Mouse (Mus musculus): ENCODE data around the gene Egfl7. TPM values are rescaled to one million over a fixed set of nuclear protein-coding genes. Genes with fewer than 3 reads are reported as not detected.
A peak's percentile ranks its signal among the peaks of the same experiment; 100 is the strongest.

The Egfl7 gene
- total RNA-seq, 2 experiments from 2014 or later = 73.5 to 83.0 TPM

- intact Hi-C loops (cut with DNase I) = no loop called here
- no peak for DNase-seq (ENCODE audit: extremely low spot score in 1 of 2, low spot score in 2 of 2)
Measured at GRCm38 (mm10) chr2:26628792-26629437, 49.1 kb downstream of the Egfl7 start.

DNA sequence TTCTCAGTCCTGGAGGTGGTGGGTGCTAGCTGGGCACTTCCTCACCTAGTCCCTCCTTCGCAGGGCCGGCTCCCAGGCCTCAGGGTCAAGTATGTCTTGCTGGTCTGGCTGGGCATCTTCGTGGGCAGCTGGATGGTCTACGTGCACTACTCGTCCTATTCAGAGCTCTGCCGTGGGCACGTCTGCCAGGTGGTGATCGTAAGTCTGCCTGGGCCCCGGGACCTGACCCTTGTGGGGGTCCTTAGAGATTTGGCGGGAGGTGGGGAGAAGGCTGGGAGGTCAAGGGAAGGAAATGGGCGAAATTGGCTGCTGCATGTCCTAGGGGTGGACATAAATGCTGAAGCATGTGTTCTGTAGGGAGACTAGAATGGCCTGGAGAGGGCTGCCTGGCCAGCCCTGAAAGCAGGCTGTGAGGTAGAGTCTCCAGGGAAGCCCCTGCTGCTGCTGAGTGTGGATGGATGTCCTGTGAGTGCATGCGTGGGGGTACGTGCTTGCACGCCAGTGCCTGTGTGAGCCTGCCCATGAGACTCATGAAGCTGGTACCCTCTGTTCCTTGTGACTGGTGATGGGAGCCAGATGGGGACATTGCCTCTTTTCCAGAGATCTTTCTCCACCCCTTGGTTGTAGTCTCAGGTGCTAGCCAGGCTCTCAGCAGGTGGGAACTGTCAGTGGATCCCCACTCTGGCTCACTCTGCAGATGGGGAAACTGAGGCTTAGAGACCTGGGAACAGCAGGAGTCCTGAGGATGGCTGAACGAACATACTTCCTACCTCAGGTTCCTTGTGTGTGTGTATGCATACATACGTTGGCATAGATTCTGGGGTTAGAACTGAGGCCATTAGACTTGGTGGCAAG lies 53.0 kb downstream of the Egfl7 start:
- DNase-seq (ENCODE audit: extremely low spot score in 1 of 2, low spot score in 2 of 2) = no peak
- intact Hi-C loops (cut with DNase I) = no loop called here

- DNase-seq (ENCODE audit: extremely low spot score in 1 of 2, low spot score in 2 of 2) = peak in 1 of 2 experiments; percentile 11
- intact Hi-C loops (cut with DNase I) = no loop called here
Measured at GRCm38 (mm10) chr2:26633953-26634530, 54.2 kb downstream of the Egfl7 start.

DNA sequence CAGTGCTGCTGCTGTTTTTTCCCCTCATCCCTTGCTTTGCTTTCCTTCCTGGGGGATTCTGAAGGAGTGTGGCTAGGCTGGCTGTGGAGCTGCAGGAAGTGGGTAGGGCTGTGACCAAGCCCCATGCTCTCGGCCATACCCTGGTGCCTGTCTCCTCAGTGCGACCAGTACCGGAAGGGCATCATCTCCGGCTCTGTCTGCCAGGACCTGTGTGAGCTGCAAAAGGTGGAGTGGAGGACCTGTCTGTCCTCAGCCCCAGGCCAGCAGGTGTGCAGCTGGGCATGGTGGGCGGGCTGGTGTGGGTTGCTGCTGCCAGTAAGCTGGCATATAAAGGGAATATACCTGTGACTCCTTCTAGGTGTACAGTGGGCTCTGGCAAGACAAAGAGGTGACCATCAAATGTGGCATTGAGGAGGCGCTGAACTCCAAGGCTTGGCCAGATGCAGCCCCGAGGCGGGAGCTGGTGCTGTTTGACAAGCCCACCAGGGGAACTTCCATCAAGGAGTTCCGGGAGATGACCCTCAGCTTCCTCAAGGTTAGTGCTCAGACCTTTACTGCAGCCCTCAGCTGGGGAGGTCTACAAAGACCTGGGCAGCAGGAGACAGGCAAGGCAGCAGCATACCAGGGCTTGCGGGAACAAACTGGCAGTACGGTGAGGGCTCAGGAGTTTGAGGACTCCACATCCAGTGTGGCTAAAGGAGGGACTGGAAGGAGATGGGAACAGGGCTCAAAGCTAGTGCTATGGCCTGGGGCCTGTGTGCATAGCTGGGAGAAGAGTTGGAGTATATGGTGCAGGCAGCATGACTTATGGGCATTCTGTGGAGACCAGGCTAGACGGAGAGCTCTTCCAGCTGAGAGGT lies 55.0 kb downstream of the Egfl7 start:
- no peak for DNase-seq (ENCODE audit: extremely low spot score in 1 of 2, low spot score in 2 of 2)
- intact Hi-C loops (cut with DNase I) = loop anchor here (5.0 kb wide), 1 partner anchor 188 kb away; the partner anchor contains the start of gene Sec16a

DNA sequence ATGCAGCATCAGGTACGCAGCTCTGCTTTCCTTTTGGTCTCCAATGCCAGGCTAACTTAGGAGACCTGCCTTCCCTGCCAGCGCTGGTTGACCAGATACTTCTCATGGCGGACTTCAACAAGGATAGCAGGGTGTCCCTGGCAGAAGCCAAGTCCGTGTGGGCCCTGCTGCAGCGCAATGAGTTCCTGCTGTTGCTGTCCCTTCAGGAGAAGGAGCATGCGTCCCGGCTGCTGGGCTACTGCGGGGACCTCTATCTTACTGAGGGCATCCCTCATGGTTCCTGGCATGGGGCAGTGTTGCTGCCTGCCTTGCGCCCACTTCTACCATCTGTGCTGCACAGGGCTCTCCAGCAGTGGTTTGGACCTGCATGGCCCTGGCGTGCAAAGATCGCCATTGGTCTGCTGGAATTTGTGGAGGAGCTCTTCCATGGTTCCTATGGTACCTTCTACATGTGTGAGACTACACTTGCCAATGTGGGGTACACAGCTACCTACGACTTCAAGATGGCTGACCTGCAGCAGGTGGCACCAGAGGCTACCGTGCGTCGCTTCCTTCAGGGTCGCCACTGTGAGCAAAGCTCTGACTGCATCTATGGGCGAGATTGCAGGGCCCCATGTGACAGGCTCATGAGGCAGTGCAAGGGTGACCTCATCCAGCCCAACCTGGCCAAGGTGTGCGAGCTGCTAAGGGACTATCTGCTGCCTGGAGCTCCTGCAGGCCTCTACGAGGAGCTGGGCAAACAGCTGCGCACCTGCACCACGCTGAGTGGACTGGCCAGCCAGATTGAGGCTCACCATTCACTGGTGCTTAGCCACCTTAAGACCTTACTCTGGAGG lies 55.9 kb downstream of the Egfl7 start:
- intact Hi-C loops (cut with DNase I) = loop anchor here (5.0 kb wide), 1 partner anchor 188 kb away; the partner anchor contains the start of gene Sec16a
- peak in 1 of 2 experiments; percentile 21 for DNase-seq (ENCODE audit: extremely low spot score in 1 of 2, low spot score in 2 of 2)

GRCm38 (mm10) chr2:26636325-26636635 lies 56.5 kb downstream of the Egfl7 start:
- intact Hi-C loops (cut with DNase I) = loop anchor here (5.0 kb wide), 1 partner anchor 189 kb away; the partner anchor contains the start of gene Sec16a
- no peak for DNase-seq (ENCODE audit: extremely low spot score in 1 of 2, low spot score in 2 of 2)

GRCm38 (mm10) chr2:26637316-26637932 lies 57.6 kb downstream of the Egfl7 start:
- no peak for DNase-seq (ENCODE audit: extremely low spot score in 1 of 2, low spot score in 2 of 2)
- intact Hi-C loops (cut with DNase I) = loop anchor here (5.0 kb wide), 1 partner anchor 190 kb away; the partner anchor contains the start of gene Sec16a

- peak in 1 of 2 experiments; percentile 17 for DNase-seq (ENCODE audit: extremely low spot score in 1 of 2, low spot score in 2 of 2)
- intact Hi-C loops (cut with DNase I) = loop anchor here (5.0 kb wide), 1 partner anchor 191 kb away; the partner anchor contains the start of gene Sec16a
Measured at GRCm38 (mm10) chr2:26638039-26638438, 58.2 kb downstream of the Egfl7 start.

- intact Hi-C loops (cut with DNase I) = loop anchor here (5.0 kb wide), 1 partner anchor 191 kb away; the partner anchor contains the start of gene Sec16a
- DNase-seq (ENCODE audit: extremely low spot score in 1 of 2, low spot score in 2 of 2) = no peak
Measured at GRCm38 (mm10) chr2:26638572-26638971, 58.8 kb downstream of the Egfl7 start.

DNA sequence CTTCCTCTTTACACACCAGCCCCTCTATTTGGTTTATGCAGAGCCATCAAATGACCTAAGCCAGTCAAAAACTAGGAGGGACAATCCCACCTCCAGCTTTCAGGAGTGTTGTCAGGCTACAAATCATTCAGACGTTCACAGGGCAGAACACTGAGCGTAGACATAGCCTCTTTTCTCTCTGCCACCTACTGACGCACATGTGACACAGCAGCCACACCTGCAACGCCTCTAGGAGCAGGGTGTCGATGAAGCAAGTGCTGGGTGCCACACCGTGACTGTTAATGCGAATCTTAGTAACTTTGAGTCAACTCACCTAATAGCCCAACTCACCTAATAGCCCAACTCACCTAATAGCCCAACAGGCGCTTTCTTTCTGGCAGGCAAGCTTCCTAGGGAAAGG lies 59.3 kb downstream of the Egfl7 start:
- intact Hi-C loops (cut with DNase I) = loop anchor here (5.0 kb wide), 1 partner anchor 192 kb away; the partner anchor contains the start of gene Sec16a
- DNase-seq (ENCODE audit: extremely low spot score in 1 of 2, low spot score in 2 of 2) = no peak

DNA sequence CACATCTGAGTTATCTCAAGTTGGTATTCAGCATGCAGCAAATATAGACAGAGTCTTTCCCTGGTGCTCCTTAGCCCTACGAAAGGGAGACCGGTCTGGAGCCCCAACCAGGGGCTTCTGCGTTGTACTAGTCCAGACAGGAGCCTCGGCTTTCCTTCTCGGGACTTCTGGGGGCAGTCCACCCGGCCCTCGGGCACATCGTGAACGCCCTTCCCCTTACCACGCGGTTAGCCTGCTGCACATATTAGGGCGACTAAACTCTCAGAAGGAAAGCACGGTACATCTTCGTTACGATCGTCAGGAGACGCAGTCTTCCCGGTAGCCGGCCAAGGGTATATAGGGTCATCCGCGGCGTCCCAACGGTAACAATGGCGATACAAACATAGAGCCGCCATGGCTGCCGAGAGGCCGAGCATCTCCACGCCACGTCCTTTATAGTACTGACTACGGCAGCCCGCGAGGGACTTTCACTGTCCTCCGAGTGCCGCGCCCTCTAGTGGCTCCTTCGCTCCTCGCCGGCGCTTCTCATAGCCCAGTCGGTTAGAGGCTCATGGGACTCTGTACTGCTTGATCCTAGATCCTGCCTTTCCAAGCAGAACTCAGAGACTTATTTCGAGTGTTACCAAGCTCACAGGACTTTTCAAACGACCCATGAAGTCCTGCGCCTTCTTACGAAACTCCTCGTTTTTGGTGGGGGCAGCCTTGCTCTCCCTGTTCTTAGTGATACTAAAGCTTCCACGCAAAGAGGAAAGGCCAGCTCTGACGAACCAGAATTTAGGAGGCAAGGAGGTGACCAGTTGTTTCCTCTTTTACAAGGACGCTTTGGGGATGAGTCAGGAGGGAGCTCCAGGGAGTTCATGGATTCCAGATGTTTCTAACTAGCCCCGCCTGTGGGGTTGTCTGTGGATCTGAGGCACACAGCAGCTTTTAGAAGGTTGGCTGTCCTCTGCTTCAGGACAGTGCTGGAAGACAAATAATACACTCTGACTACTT lies 60.3 kb downstream of the Egfl7 start:
- intact Hi-C loops (cut with DNase I) = loop anchor here (5.0 to 10.0 kb wide), 3 partner anchors 193 to 395 kb away; partner anchors contain the start of genes Sec16a and Surf6
- peak; percentile 96 to 98 for DNase-seq (ENCODE audit: extremely low spot score in 1 of 2, low spot score in 2 of 2)

GRCm38 (mm10) chr2:26641006-26641647 lies 61.3 kb downstream of the Egfl7 start:
- DNase-seq (ENCODE audit: extremely low spot score in 1 of 2, low spot score in 2 of 2) = no peak
- intact Hi-C loops (cut with DNase I) = loop anchor here (5.0 to 10.0 kb wide), 2 partner anchors 261 to 394 kb away; partner anchors contain the start of gene Surf6

Measured in left cerebral cortex, postnatal 10 days (tissue).